Mouse (Mus musculus) layer of hippocampus, adult 9-11 months (tissue): Measurements from ENCODE around the gene Tanc1.

Experiments used
- DNase-seq: peaks from one replicate; pipeline ENCODE4 v3.0.0; 2022

Tanc1 gene

GRCm38 (mm10) chr2:59613474-59614019 lies 1.7 kb downstream of the Tanc1 start:
- DNase-seq = no peak

GRCm38 (mm10) chr2:59616890-59617289 lies 5.0 kb downstream of the Tanc1 start:
- no peak for DNase-seq

- no peak for DNase-seq
Measured at GRCm38 (mm10) chr2:59618996-59619395, 7.2 kb downstream of the Tanc1 start.

GRCm38 (mm10) chr2:59620601-59621000 lies 8.8 kb downstream of the Tanc1 start:
- no peak for DNase-seq

- DNase-seq = no peak
Measured at GRCm38 (mm10) chr2:59622514-59623139, 10.8 kb downstream of the Tanc1 start.

- DNase-seq = no peak
Measured at GRCm38 (mm10) chr2:59623858-59624257, 12.0 kb downstream of the Tanc1 start.

GRCm38 (mm10) chr2:59625416-59625815 lies 13.6 kb downstream of the Tanc1 start:
- DNase-seq = no peak

- DNase-seq = no peak
Measured at GRCm38 (mm10) chr2:59625927-59626326, 14.1 kb downstream of the Tanc1 start.

GRCm38 (mm10) chr2:59626422-59626821 lies 14.6 kb downstream of the Tanc1 start:
- no peak for DNase-seq

- DNase-seq = no peak
Measured at GRCm38 (mm10) chr2:59627502-59627901, 15.7 kb downstream of the Tanc1 start.

GRCm38 (mm10) chr2:59628057-59628901 lies 16.4 kb downstream of the Tanc1 start:
- peak; percentile 87 for DNase-seq

- DNase-seq = no peak
Measured at GRCm38 (mm10) chr2:59629829-59630228, 18.0 kb downstream of the Tanc1 start.

- no peak for DNase-seq
Measured at GRCm38 (mm10) chr2:59631406-59631805, 19.6 kb downstream of the Tanc1 start.

GRCm38 (mm10) chr2:59633761-59634430 lies 22.1 kb downstream of the Tanc1 start:
- no peak for DNase-seq

GRCm38 (mm10) chr2:59637040-59637785 lies 25.4 kb downstream of the Tanc1 start:
- no peak for DNase-seq

GRCm38 (mm10) chr2:59642722-59643121 lies 30.9 kb downstream of the Tanc1 start:
- DNase-seq = no peak

GRCm38 (mm10) chr2:59644816-59645215 lies 33.0 kb downstream of the Tanc1 start:
- peak; percentile 76 for DNase-seq

GRCm38 (mm10) chr2:59645515-59645914 lies 33.7 kb downstream of the Tanc1 start:
- DNase-seq = peak; percentile 76

- no peak for DNase-seq
Measured at GRCm38 (mm10) chr2:59646740-59647390, 35.0 kb downstream of the Tanc1 start.

GRCm38 (mm10) chr2:59648444-59648843 lies 36.6 kb downstream of the Tanc1 start:
- no peak for DNase-seq

GRCm38 (mm10) chr2:59651801-59652200 lies 40.0 kb downstream of the Tanc1 start:
- peak; percentile 83 for DNase-seq

- DNase-seq = no peak
Measured at GRCm38 (mm10) chr2:59652702-59653101, 40.9 kb downstream of the Tanc1 start.
